Mouse (Mus musculus) lung, embryonic 14.5 days (tissue): Measurements from ENCODE around the gene Krt76. TPM values are rescaled to one million over a fixed set of nuclear protein-coding genes. Genes with fewer than 3 reads are reported as not detected.

Source experiments
- ATAC-seq: fragments of 200-750 bp; cut with Nextera tagmentation; 2 replicates; pipeline ENCODE4 v1.8.0; 2017; ENCODE audit warnings: mild to moderate bottlenecking, moderate TSS enrichment, moderate library complexity; ENCODE audit not compliant: insufficient read depth
- DNase-seq: peaks from one replicate; pipeline ENCODE4 v3.0.0-alpha.2; 2015
- H3K27ac ChIP-seq: fragments of 300-500 bp; sonication (generic); 2 replicates; pipeline ENCODE4 v1.5.1; 2014; ENCODE audit warnings: low read depth, mild to moderate bottlenecking, moderate library complexity
- H3K27me3 ChIP-seq: fragments of 300-500 bp; sonication (generic); 2 replicates; pipeline ENCODE4 v1.6.1; 2014; ENCODE audit warnings: low read length, control low read depth; ENCODE audit not compliant: insufficient read depth
- H3K36me3 ChIP-seq: fragments of 300-500 bp; sonication (generic); 2 replicates; pipeline ENCODE4 v1.6.1; 2014; ENCODE audit warnings: control low read depth; ENCODE audit not compliant: insufficient read depth
- H3K4me1 ChIP-seq: fragments of 300-500 bp; sonication (generic); 2 replicates; pipeline ENCODE4 v1.6.1; 2014; ENCODE audit warnings: antibody characterized with exemption, control low read depth; ENCODE audit not compliant: insufficient read depth
- H3K4me2 ChIP-seq: fragments of 300-500 bp; sonication (generic); 2 replicates; pipeline ENCODE4 v1.6.1; 2014; ENCODE audit warnings: mild to moderate bottlenecking
- H3K4me3 ChIP-seq: fragments of 300-500 bp; sonication (generic); 2 replicates; pipeline ENCODE4 v1.5.1; 2014; ENCODE audit warnings: low read depth, low read length
- H3K9ac ChIP-seq: fragments of 300-500 bp; sonication (generic); 2 replicates; pipeline ENCODE4 v1.6.1; 2014
- H3K9me3 ChIP-seq: fragments of 300-500 bp; sonication (generic); 2 replicates; pipeline ENCODE4 v1.6.1; 2016; ENCODE audit warnings: low read depth, low read length, control low read depth
- CTCF ChIP-seq: IDR thresholded peaks from 2 replicates; pipeline ENCODE4 v1.5.1; 2016; ENCODE audit warnings: antibody characterized with exemption, low read depth
- WGBS: fragments of 180-500 bp; shearing (Covaris S2); extraction: QIAGEN DNeasy Blood & Tissue Kit; methylation state at CpG from one replicate; pipeline ENCODE4 v1.1.7; 2014; 5-methylcytosine and 5-hydroxymethylcytosine counted together
- polyA plus RNA-seq: library from polyadenylated mRNA; unstranded; fragments of >200 nt; fragmentation: Nextera tagmentation; extraction: Ambion mirVana; gene quantifications from 2 replicates; pipeline ENCODE4 v1.2.1, GENCODE M21; 2014

Krt76 gene
- polyA plus RNA-seq, 1 experiment from 2014 or later = not detected

DNA sequence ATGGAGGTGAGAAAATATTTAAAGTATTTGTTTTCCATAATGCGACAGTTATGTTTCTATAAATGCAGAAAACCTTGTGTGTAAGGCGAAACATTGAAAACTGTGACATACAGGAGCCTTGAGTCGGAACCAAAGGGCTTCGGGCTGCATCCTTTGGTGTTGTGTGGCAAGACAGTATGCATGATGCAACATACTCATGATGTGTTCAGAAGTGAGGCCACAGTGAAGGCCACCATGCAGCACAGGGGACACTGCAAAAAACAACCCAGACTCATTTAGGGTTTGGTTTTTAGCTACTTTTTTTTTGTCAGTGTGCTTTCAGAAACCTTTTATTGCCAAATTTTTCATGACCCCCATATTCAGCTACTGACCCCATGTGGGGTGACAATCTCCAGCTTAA lies 2.5 kb upstream of the Krt76 start:
- 88% methylated on average over 4 of the region's 4 CpGs for WGBS
- Histone ChIP-seq H3K27me3 (no peaks in the 10 kb centered on the region), H3K4me2 (no peak overlapping the region), H3K4me3 (no peak overlapping the region), H3K27ac (no peak overlapping the region), H3K9me3 (no peaks in the 10 kb centered on the region), H3K4me1 (no peaks in the 10 kb centered on the region), H3K9ac (no peak overlapping the region), H3K36me3 (no peaks in the 10 kb centered on the region)
- ATAC-seq (no peak), DNase-seq (no peak)
- no peak for TF ChIP-seq CTCF

GRCm38 (mm10) chr15:101879776-101880175 lies 12.9 kb downstream of the Krt76 start:
- Histone ChIP-seq H3K4me2 (no peak overlapping the region), H3K27me3 (no peaks in the 10 kb centered on the region), H3K36me3 (no peaks in the 10 kb centered on the region), H3K9me3 (no peaks in the 10 kb centered on the region), H3K4me3 (no peak overlapping the region), H3K4me1 (no peaks in the 10 kb centered on the region), H3K9ac (no peak overlapping the region), H3K27ac (no peak overlapping the region)
- DNase-seq (peak; percentile 71), ATAC-seq (no peak)
- no peak for TF ChIP-seq CTCF
- WGBS = 26% methylated on average over 11 of the region's 11 CpGs

DNA sequence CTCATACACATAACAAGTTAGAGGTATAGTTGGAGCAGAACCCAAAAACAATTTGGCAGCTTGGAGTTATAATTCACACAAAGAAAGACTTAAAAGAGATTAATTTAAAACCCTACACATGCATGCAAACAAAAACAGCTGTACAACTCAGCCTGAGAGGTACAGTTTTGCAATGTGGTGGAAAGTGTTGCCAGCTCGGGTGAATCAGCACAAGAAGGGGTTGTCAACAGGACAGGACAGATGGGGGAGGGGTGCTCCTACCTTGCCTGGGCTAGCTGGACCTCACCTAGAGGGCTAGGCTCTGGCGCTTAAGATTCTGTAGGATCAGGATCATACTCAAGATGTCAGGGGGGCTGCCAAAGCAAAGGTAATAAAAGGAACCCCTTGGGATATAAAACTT lies 14.7 kb downstream of the Krt76 start:
- no peak for TF ChIP-seq CTCF
- Histone ChIP-seq H3K4me2 (no peak overlapping the region), H3K9me3 (no peaks in the 10 kb centered on the region), H3K4me1 (no peaks in the 10 kb centered on the region), H3K9ac (no peak overlapping the region), H3K4me3 (no peak overlapping the region), H3K27ac (no peak overlapping the region), H3K27me3 (no peaks in the 10 kb centered on the region), H3K36me3 (no peaks in the 10 kb centered on the region)
- DNase-seq (no peak), ATAC-seq (no peak)
- 50% methylated on average over 2 of the region's 2 CpGs for WGBS

DNA sequence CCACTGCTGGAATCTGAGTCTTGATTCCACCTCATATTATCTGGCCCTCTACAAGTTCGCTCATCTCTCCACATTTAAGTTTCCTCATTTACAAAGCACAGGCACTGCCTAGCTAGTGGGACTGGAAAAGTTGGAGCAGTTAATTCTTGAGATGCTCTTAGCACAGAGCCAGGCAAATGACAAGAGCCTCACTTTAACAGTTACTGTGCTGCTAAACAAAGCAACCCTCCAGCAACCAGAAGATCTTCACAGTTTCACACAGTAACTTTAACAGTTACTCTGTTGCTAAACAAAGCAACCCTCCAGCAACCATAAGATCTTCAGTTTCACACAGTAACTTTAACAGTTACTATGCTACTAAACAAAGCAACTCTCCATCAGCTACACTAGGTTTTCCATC lies 18.3 kb downstream of the Krt76 start:
- no peak for TF ChIP-seq CTCF
- 76% methylated on average over 1 of the region's 1 CpGs for WGBS
- Histone ChIP-seq H3K4me3 (no peak overlapping the region), H3K4me2 (no peak overlapping the region), H3K27ac (no peak overlapping the region), H3K4me1 (no peaks in the 10 kb centered on the region), H3K36me3 (no peaks in the 10 kb centered on the region), H3K9me3 (no peaks in the 10 kb centered on the region), H3K27me3 (no peaks in the 10 kb centered on the region), H3K9ac (no peak overlapping the region)
- ATAC-seq (no peak), DNase-seq (no peak)

- ATAC-seq (no peak), DNase-seq (no peak)
- no peaks in the 10 kb centered on the region for H3K36me3 ChIP-seq
- no peaks in the 10 kb centered on the region for H3K4me1 ChIP-seq
- no peak overlapping the region for H3K4me3 ChIP-seq
- H3K9me3 ChIP-seq = no peaks in the 10 kb centered on the region
- H3K27ac ChIP-seq = no peak overlapping the region
- H3K4me2 ChIP-seq = no peak overlapping the region
- WGBS = 79% methylated on average over 4 of the region's 4 CpGs
- no peak for TF ChIP-seq CTCF
- H3K9ac ChIP-seq = no peak overlapping the region
- no peaks in the 10 kb centered on the region for H3K27me3 ChIP-seq
Observed at GRCm38 (mm10) chr15:101873231-101873630, 19.5 kb downstream of the Krt76 start.

GRCm38 (mm10) chr15:101869431-101869830 lies 23.3 kb downstream of the Krt76 start, which contains the start of gene Krt77:
Gene Krt77 (minus strand): TSS chr15:101869705.
- Histone ChIP-seq H3K4me2 (no peak within 1 kb of the TSS), H3K4me1 (no peaks in the 10 kb centered on the region), H3K9ac (no peak within 1 kb of the TSS), H3K4me3 (no peak within 1 kb of the TSS), H3K36me3 (no peaks in the 10 kb centered on the region), H3K27ac (no peak within 1 kb of the TSS), H3K27me3 (no peaks in the 10 kb centered on the region), H3K9me3 (no peaks in the 10 kb centered on the region)
- peak; percentile 13 for DNase-seq
- 29% methylated on average over 6 of the region's 6 CpGs for WGBS
- no peak for ATAC-seq
- TF ChIP-seq CTCF = no peak

DNA sequence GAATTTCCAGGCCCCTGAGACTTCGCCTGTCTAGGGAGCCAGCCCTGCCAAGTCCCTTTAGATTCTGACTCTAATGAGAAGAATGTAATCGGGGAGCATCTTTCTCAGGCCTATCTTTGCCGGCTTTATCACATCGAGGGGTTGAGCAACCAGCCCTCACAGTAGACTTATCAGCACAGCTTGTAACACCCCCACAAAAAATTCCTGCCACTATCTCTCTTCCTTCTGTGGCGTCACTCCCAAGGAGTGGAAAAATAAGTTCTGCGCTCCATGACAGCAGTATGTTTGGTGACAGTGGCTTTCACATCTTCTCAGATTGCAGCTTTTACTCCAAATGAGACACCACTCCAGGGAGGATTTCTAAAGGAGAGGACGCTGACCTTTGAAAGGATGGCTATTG lies 26.0 kb downstream of the Krt76 start:
- no peak for TF ChIP-seq CTCF
- Histone ChIP-seq H3K27me3 (peaks cover under 1% of the 10 kb centered on the region; the same call in 1 of the 2 replicates), H3K27ac (no peak overlapping the region), H3K9me3 (no peaks in the 10 kb centered on the region), H3K4me1 (no peaks in the 10 kb centered on the region), H3K4me2 (no peak overlapping the region), H3K4me3 (no peak overlapping the region), H3K36me3 (no peaks in the 10 kb centered on the region), H3K9ac (no peak overlapping the region)
- DNase-seq (no peak), ATAC-seq (no peak)
- WGBS = 71% methylated on average over 7 of the region's 7 CpGs
